Mouse (Mus musculus): Measurements from ENCODE around the gene Bcl2. TPM values are rescaled to one million over a fixed set of nuclear protein-coding genes. Genes with fewer than 3 reads are reported as not detected.

Bcl2 gene
- total RNA-seq, 2 experiments from 2014 or later: 4.6 to 6.7 TPM

GRCm38 (mm10) chr1:106666140-106667088, 47.7 kb downstream of the Bcl2 start:
- no peak for DNase-seq

GRCm38 (mm10) chr1:106664978-106665377, 49.1 kb downstream of the Bcl2 start:
- no peak for DNase-seq

GRCm38 (mm10) chr1:106662486-106662885, 51.6 kb downstream of the Bcl2 start:
- no peak for DNase-seq

GRCm38 (mm10) chr1:106658293-106658847, 55.7 kb downstream of the Bcl2 start:
- DNase-seq: no peak

GRCm38 (mm10) chr1:106656207-106656738, 57.8 kb downstream of the Bcl2 start:
- DNase-seq: no peak

- DNase-seq: no peak
These were observed 59.8 kb downstream of the Bcl2 start for GRCm38 (mm10) chr1:106654254-106654653.

- DNase-seq: no peak
These were observed 60.6 kb downstream of the Bcl2 start for GRCm38 (mm10) chr1:106653441-106653860.

- DNase-seq: no peak
These were observed 62.9 kb downstream of the Bcl2 start for GRCm38 (mm10) chr1:106651211-106651610.

- DNase-seq: no peak
These were observed 63.6 kb downstream of the Bcl2 start for GRCm38 (mm10) chr1:106650427-106650826.

GRCm38 (mm10) chr1:106647336-106647735, 66.7 kb downstream of the Bcl2 start:
- no peak for DNase-seq

- DNase-seq: no peak
These were observed 69.5 kb downstream of the Bcl2 start for GRCm38 (mm10) chr1:106644566-106644965.

- DNase-seq: no peak
These were observed 70.5 kb downstream of the Bcl2 start for GRCm38 (mm10) chr1:106643527-106643926.

- no peak for DNase-seq
These were observed 73.5 kb downstream of the Bcl2 start for GRCm38 (mm10) chr1:106640577-106640976.

- no peak for DNase-seq
These were observed 76.4 kb downstream of the Bcl2 start for GRCm38 (mm10) chr1:106637705-106638104.

- no peak for DNase-seq
These were observed 77.4 kb downstream of the Bcl2 start for GRCm38 (mm10) chr1:106636714-106637113.

GRCm38 (mm10) chr1:106633207-106633606, 80.9 kb downstream of the Bcl2 start:
- DNase-seq: no peak

- no peak for DNase-seq
These were observed 82.1 kb downstream of the Bcl2 start for GRCm38 (mm10) chr1:106631869-106632463.

GRCm38 (mm10) chr1:106630973-106631372, 83.1 kb downstream of the Bcl2 start:
- no peak for DNase-seq

GRCm38 (mm10) chr1:106629931-106630682, 84.0 kb downstream of the Bcl2 start:
- peak; percentile 21 for DNase-seq

- DNase-seq: peak; percentile 25
These were observed 84.6 kb downstream of the Bcl2 start for GRCm38 (mm10) chr1:106629470-106629830.

- DNase-seq: peak; percentile 21
These were observed 85.2 kb downstream of the Bcl2 start for GRCm38 (mm10) chr1:106628718-106629469.

Measured in gastrocnemius, postnatal 10 days (tissue).